Mouse (Mus musculus): ENCODE data around the gene A130010J15Rik. TPM values are rescaled to one million over a fixed set of nuclear protein-coding genes. Genes with fewer than 3 reads are reported as not detected.

Gene A130010J15Rik
- polyA plus RNA-seq, 1 experiment: 5.0 TPM

GRCm38 (mm10) chr1:193195169-193195810 lies 27.4 kb downstream of the A130010J15Rik start:
- no peak for DNase-seq (ENCODE audit: low read depth, low spot score)
- 75% methylated on average over 3 of the region's 3 CpGs for whole genome bisulfite sequencing

- no peak for DNase-seq (ENCODE audit: low read depth, low spot score)
- 85% methylated on average over 18 of the region's 18 CpGs for WGBS
These were observed 29.8 kb downstream of the A130010J15Rik start for GRCm38 (mm10) chr1:193197494-193198205.

GRCm38 (mm10) chr1:193198312-193198711 lies 30.5 kb downstream of the A130010J15Rik start:
- DNase-seq (ENCODE audit: low read depth, low spot score): no peak
- WGBS: 95% methylated on average over 2 of the region's 2 CpGs

GRCm38 (mm10) chr1:193200640-193201382 lies 33.0 kb downstream of the A130010J15Rik start:
- DNase-seq (ENCODE audit: low read depth, low spot score): no peak
- 76% methylated on average over 8 of the region's 8 CpGs for WGBS

- no peak for DNase-seq (ENCODE audit: low read depth, low spot score)
- 60% methylated on average over 5 of the region's 5 CpGs for WGBS
These were observed 33.5 kb downstream of the A130010J15Rik start, which contains the start of gene Traf3ip3 for GRCm38 (mm10) chr1:193201383-193201778. Traf3ip3 (minus strand) TSS chr1:193201703.

GRCm38 (mm10) chr1:193203821-193204220 lies 36.0 kb downstream of the A130010J15Rik start:
- DNase-seq (ENCODE audit: low read depth, low spot score): no peak
- WGBS: 72% methylated on average over 2 of the region's 2 CpGs

- WGBS: 68% methylated on average over 2 of the region's 2 CpGs
- DNase-seq (ENCODE audit: low read depth, low spot score): no peak
These were observed 37.6 kb downstream of the A130010J15Rik start for GRCm38 (mm10) chr1:193205431-193205830.

- DNase-seq (ENCODE audit: low read depth, low spot score): no peak
- WGBS: 79% methylated on average over 3 of the region's 3 CpGs
These were observed 39.7 kb downstream of the A130010J15Rik start, which contains the start of gene Lamb3 for GRCm38 (mm10) chr1:193207503-193207902. Lamb3 (plus strand) TSS chr1:193207699.

- WGBS: 40% methylated on average over 2 of the region's 2 CpGs
- no peak for DNase-seq (ENCODE audit: low read depth, low spot score)
These were observed 40.3 kb downstream of the A130010J15Rik start for GRCm38 (mm10) chr1:193208178-193208577.

- no peak for DNase-seq (ENCODE audit: low read depth, low spot score)
- 63% methylated on average over 5 of the region's 5 CpGs for WGBS
These were observed 43.5 kb downstream of the A130010J15Rik start for GRCm38 (mm10) chr1:193211371-193211770.

- 67% methylated on average over 5 of the region's 5 CpGs for WGBS
- DNase-seq (ENCODE audit: low read depth, low spot score): no peak
These were observed 46.2 kb downstream of the A130010J15Rik start for GRCm38 (mm10) chr1:193214053-193214452.

- no peak for DNase-seq (ENCODE audit: low read depth, low spot score)
- WGBS: 61% methylated on average over 3 of the region's 3 CpGs
These were observed 48.2 kb downstream of the A130010J15Rik start for GRCm38 (mm10) chr1:193216000-193216399.

GRCm38 (mm10) chr1:193220408-193220807 lies 52.6 kb downstream of the A130010J15Rik start:
- no peak for DNase-seq (ENCODE audit: low read depth, low spot score)
- WGBS: 69% methylated on average over 5 of the region's 5 CpGs

- no peak for DNase-seq (ENCODE audit: low read depth, low spot score)
- whole genome bisulfite sequencing: 72% methylated on average over 3 of the region's 3 CpGs
These were observed 57.7 kb downstream of the A130010J15Rik start for GRCm38 (mm10) chr1:193225531-193225930.

GRCm38 (mm10) chr1:193226114-193226513 lies 58.3 kb downstream of the A130010J15Rik start:
- DNase-seq (ENCODE audit: low read depth, low spot score): no peak
- 86% methylated on average over 4 of the region's 4 CpGs for WGBS

- 22% methylated on average over 7 of the region's 7 CpGs for WGBS
- DNase-seq (ENCODE audit: low read depth, low spot score): no peak
These were observed 59.1 kb downstream of the A130010J15Rik start for GRCm38 (mm10) chr1:193226724-193227522.

All from large intestine, adult 2 months (tissue).